Mouse (Mus musculus) c-Kit-positive CD71-positive TER-119-negative erythroid progenitor cells, embryonic 14.5 days (primary cell): ENCODE measurements at regions not wholly inside any gene's neighbourhood (a gene's known extent, or its start where the extent isn't known, plus 50 kb on each side); places are given as distances from the start of the nearest gene placed in this dataset.

Experiments used
- DNase-seq: peaks from one replicate; pipeline ENCODE4 v3.0.0-alpha.2; 2013; ENCODE audit warnings: low read depth

GRCm38 (mm10) chr10:117556027-117556789, 73.1 kb upstream of the Cpm start:
- DNase-seq = no peak

- DNase-seq = no peak
These were observed 73.8 kb upstream of the Cpm start for GRCm38 (mm10) chr10:117555542-117555941.

- no peak for DNase-seq
These were observed 74.3 kb upstream of the Cpm start for GRCm38 (mm10) chr10:117555044-117555443.

- no peak for DNase-seq
These were observed 74.8 kb upstream of the Cpm start for GRCm38 (mm10) chr10:117554533-117554932.

GRCm38 (mm10) chr10:117553211-117554186, 75.8 kb upstream of the Cpm start:
- DNase-seq = no peak

- DNase-seq = no peak
These were observed 77.1 kb upstream of the Cpm start for GRCm38 (mm10) chr10:117552049-117552652.

- no peak for DNase-seq
These were observed 77.9 kb upstream of the Cpm start for GRCm38 (mm10) chr10:117551234-117552048.

- DNase-seq = no peak
These were observed 79.3 kb upstream of the Cpm start for GRCm38 (mm10) chr10:117549854-117550605.

- DNase-seq = no peak
These were observed 79.8 kb upstream of the Cpm start for GRCm38 (mm10) chr10:117549506-117549830.

GRCm38 (mm10) chr10:117548775-117549505, 80.4 kb upstream of the Cpm start:
- DNase-seq = no peak

- DNase-seq = no peak
These were observed 81.0 kb upstream of the Cpm start for GRCm38 (mm10) chr10:117548262-117548661.

GRCm38 (mm10) chr10:117547275-117547674, 82.0 kb upstream of the Cpm start:
- DNase-seq = no peak

GRCm38 (mm10) chr10:117545842-117546631, 83.3 kb upstream of the Cpm start:
- DNase-seq = no peak

GRCm38 (mm10) chr10:117544680-117545546, 84.4 kb upstream of the Cpm start:
- DNase-seq = no peak

- no peak for DNase-seq
These were observed 85.2 kb upstream of the Cpm start for GRCm38 (mm10) chr10:117543995-117544679.

- no peak for DNase-seq
These were observed 85.7 kb upstream of the Cpm start for GRCm38 (mm10) chr10:117543696-117543950.

- DNase-seq = no peak
These were observed 86.2 kb upstream of the Cpm start for GRCm38 (mm10) chr10:117542886-117543695.
